Mouse (Mus musculus) ovary, adult 10 weeks (tissue): ENCODE measurements around the gene Xrn2. TPM values are rescaled to one million over a fixed set of nuclear protein-coding genes. Genes with fewer than 3 reads are reported as not detected.

Experiments used
- polyA plus RNA-seq: library from polyadenylated mRNA; stranded (reverse); fragments of 350-450 nt; fragmentation: Illumina TruSeq; extraction: RNeasy Lipid Tissue Mini Kit (QIAGEN cat#74804); gene quantifications from one replicate; pipeline ENCODE4 v1.2.3, GENCODE M21; 2014

Gene Xrn2
- polyA plus RNA-seq = 284 TPM

DNA sequence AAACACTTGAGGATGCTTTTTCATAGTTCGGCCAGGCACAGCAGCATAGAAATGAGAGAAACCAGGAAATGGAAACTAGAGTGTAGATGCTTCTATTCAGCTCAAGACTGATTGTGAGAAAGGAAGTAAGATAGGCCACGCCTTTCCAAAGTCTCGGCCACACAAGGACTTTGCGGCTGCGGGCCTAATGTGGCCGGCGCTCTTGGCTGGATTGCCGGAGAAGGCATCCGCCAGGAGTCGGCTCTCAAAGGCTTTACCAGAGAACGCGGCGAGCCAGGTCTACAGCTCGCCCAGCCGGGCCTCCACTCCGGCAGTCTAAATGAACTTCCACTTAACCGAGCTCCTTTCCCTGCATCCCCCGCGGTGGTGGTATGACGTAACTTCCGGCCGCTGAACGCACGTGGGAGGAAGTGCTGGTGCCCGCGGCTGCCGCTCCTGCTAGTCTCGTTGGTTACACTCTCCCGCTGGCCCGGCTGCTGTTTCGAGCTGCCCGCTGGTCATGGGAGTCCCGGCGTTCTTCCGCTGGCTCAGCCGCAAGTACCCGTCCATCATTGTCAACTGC is at the start of gene Xrn2:
Xrn2 (plus strand) TSS at position 374 of the 562 bp plus-strand sequence.

GRCm38 (mm10) chr2:147085072-147085870 is 72.5 kb downstream of the Xrn2 start, which contains the start of gene Nkx2-4:
Gene Nkx2-4 (minus strand): TSS chr2:147085445.

Other genes starting within 250 kb of the Xrn2 start
- gene Kiz, start 157.1 kb upstream of the Xrn2 start, polyA plus RNA-seq = 82.7 TPM
- not detected for gene Nkx2-4, start 72.4 kb downstream of the Xrn2 start, polyA plus RNA-seq
- gene Nkx2-2, start 181.2 kb downstream of the Xrn2 start, polyA plus RNA-seq = not detected